Mouse (Mus musculus): Measurements from ENCODE around the gene Treh. TPM values are rescaled to one million over a fixed set of nuclear protein-coding genes. Genes with fewer than 3 reads are reported as not detected.
A peak's percentile ranks its signal among the peaks of the same experiment; 100 is the strongest.

The Treh gene
- total RNA-seq, 2 experiments from 2014 or later, result 0.16 TPM; not detected in 1

DNA sequence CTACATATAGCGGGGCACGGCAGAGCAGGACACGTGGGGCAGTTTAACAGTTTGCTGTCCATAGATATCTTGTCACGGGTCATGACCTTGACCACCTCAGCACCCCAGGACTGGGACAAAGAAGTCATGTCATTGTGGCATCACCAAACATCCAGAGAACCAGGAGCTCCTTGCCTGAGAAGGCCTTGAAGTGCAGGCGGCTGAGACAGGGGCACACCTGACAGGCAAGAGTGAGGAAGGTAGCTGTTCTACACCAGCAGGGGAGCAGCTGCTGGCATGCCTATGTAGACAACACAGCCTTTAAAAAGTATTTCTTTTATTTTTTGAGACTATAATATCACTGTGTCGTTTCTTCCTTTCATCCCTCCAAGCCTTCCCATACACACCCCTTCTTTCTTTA, 26.7 kb upstream of the Treh start:
- Histone ChIP-seq H3K27ac (no peak overlapping the region), H3K4me3 (no peak overlapping the region)
- TF ChIP-seq CTCF (IDR thresholded peaks at IDR 0.05), result no peak
- intact Hi-C loops (cut with DNase I), result no loop called here
- DNase-seq (ENCODE audit: extremely low spot score in 1 of 2, low spot score in 2 of 2), result no peak

DNA sequence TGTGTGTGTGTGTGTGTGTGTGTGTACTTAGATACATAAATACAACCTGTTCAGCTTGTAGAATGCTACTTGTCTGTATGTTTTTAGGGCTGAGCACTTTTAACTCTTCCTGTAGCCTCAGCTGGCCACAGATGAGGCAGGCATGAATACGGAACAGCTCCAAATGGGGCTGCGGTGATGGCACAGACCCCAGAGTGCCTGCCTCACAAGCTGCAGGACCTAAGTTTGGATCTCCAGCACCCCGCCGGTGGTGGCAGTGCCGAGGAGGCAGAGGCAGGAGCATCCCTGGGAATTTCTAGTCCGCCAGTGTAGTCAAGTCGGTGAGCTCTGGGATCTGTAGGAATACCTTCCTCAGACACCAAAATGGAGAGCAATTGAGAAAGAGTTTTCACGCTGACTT, 26.0 kb upstream of the Treh start:
- Histone ChIP-seq H3K4me3 (no peak overlapping the region), H3K27ac (no peak overlapping the region)
- DNase-seq (ENCODE audit: extremely low spot score in 1 of 2, low spot score in 2 of 2), result no peak
- no peak for TF ChIP-seq CTCF (IDR thresholded peaks at IDR 0.05)
- intact Hi-C loops (cut with DNase I), result no loop called here

DNA sequence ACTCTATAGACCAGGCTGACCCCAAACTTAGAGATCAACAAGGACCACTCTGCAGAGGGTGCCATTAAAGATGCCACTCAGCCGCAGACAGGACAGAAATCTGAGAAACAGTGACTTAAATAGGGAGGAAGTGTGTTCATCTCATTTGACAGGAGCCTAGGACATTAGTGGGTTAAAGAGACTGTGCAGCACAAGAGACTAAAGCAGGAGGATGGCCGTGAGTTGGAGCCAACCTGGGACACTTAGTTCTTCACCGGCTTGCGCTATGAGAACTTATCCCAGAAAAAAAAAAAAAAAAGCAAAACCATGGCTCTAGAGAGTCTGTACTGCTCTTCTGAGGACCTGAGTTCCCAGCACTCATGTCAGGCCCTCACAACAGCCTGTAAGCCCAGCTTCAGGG, 25.4 kb upstream of the Treh start:
- intact Hi-C loops (cut with DNase I), result no loop called here
- Histone ChIP-seq H3K4me3 (no peak overlapping the region), H3K27ac (no peak overlapping the region)
- no peak for TF ChIP-seq CTCF (IDR thresholded peaks at IDR 0.05)
- no peak for DNase-seq (ENCODE audit: extremely low spot score in 1 of 2, low spot score in 2 of 2)

DNA sequence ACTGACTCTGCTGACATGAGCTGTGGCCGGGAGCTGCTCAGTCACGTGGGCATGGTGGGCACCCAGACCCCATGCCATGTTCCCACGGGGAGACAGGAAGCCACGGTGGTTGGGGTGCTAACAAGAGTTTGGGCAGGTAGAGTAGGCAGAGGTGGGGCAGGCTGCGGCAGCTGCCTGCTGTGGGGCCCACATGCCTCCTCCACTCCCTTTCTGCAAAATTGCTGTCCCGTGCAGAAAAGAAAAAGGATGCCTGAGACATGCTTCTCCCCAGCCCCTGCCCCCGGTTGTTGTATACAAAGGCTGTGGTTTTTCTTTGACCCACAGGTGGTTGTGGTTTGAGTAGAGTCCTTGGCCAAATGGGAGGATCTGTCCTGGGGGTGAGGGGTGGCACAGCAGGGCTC, 24.2 kb upstream of the Treh start:
- Histone ChIP-seq H3K27ac (no peak overlapping the region), H3K4me3 (no peak overlapping the region)
- TF ChIP-seq CTCF (IDR thresholded peaks at IDR 0.05), result no peak
- DNase-seq (ENCODE audit: extremely low spot score in 1 of 2, low spot score in 2 of 2), result no peak
- intact Hi-C loops (cut with DNase I), result no loop called here

DNA sequence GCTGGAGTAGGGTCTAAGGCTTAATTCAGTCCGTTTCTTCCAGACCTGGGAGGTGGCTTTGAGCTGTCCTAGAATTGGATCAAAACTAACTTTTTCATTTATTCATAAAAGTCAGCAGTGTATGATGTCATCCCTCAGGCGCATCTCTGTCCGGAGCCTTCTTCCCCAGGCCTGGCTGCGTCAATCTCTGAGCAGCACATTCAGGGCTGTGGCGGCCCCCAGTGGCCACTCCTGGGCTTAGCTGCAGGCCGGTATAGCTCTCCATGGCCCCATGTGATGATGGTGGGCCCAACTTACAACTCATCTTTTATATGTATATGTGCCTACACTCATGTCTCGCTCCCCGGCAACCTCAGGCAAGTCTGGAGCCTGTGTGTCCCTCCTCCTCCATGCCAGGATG, 21.0 kb upstream of the Treh start:
- Histone ChIP-seq H3K4me3 (no peak overlapping the region), H3K27ac (no peak overlapping the region)
- peak; percentile 87 for TF ChIP-seq CTCF (IDR thresholded peaks at IDR 0.05)
- DNase-seq (ENCODE audit: extremely low spot score in 1 of 2, low spot score in 2 of 2), result peak; percentile 65 to 68
- intact Hi-C loops (cut with DNase I), result loop anchor here (1.0 to 5.0 kb wide), 2 partner anchors 150 to 198 kb away; partner anchors contain the start of gene Upk2

DNA sequence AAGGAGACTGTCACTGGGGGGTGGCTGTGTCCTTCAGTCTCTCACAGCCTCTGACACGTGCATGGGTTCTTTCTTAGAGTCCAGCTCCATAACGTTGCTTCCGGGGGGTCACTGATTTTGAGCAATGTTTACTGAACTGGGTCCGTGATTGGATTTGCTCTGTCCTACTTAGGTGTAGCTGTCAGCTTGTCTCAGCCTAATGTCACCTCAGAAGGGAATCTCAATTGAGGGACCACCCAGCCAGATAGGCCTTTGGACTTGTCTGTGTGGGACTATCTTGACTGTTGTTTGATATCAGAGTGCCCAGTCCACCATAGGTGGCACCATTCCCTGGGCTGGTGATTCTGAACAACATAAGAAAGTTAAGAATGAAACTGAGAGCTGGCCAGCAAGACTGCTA, 19.1 kb upstream of the Treh start:
- no peak for DNase-seq (ENCODE audit: extremely low spot score in 1 of 2, low spot score in 2 of 2)
- intact Hi-C loops (cut with DNase I), result loop anchor here (5.0 kb wide), 1 partner anchor 152 kb away; no protein-coding TSS in a partner anchor
- no peak for TF ChIP-seq CTCF (IDR thresholded peaks at IDR 0.05)
- H3K27ac ChIP-seq, result no peak overlapping the region
- H3K4me3 ChIP-seq, result no peak overlapping the region

DNA sequence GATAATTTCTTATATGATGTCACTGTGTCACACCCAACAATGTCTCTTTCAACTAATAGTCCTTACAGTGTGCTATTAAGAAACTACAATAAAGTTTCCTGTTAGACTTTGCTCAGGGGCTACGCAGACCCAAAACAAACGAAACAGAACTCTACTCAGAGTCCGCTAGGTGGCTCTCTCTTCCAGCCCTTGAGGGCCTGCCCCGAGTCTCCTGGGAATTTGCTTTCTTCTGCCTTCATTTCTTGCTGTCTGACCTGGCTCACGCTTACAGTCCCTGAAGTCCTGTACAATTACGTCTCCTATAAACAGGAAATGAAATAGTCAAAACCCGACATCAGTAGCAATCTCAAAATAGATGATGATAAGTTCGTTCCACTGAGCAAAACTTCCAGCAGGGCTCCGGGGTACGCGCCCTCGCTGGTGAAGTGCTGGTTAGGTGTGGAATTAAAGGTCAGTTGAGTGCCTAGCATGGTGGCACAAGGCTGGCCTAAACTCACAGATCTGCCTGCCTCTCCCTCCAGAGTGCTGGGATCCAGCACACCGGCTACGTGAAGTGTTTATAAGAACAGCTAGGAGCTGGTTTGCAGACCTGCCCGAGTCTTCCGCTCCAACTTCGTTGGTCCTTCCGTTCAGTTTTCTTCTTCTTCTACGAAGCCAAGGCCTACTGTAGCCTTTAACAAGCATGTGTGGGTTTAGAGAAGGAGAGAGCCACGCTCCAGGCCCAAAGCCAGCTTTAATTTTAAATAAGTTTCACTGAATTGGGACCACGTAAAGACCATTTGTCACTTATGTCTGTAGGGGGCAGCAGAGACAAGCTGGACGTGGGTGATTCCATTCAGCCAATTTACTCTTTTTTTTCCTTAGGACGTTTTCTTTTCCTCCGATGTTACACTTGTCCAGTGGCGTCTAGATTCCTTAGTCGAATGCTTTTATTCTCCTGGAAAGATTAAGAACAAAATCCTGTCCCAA, 17.7 kb upstream of the Treh start:
- intact Hi-C loops (cut with DNase I), result loop anchor here (1.0 kb wide), 2 partner anchors 30 to 79 kb away; no protein-coding TSS in a partner anchor
- DNase-seq (ENCODE audit: extremely low spot score in 1 of 2, low spot score in 2 of 2), result peak; percentile 48 to 50
- H3K4me3 ChIP-seq, result peak overlapping the region; percentile 39
- peak; percentile 81 for TF ChIP-seq CTCF (IDR thresholded peaks at IDR 0.05)
- H3K27ac ChIP-seq, result no peak overlapping the region

DNA sequence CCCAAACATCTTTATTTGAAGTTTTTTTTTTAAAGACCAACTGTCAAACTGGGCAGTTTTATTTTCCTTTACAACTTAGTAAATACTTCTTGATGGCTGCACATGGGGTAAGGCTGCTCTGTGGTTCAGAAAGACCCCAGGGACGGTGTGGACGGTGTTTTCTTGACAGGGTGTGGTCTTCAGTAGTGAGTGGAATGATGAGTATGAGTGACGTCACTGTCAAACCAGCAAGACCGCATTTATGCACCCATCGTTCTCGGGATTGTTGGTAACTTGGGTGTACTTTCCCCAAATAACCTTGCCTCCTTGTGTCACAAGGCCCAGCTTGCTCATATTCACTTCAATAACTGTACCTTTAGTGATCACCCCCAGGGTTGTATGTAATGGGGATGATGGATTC, 9.3 kb upstream of the Treh start:
- Histone ChIP-seq H3K27ac (no peak overlapping the region), H3K4me3 (no peak overlapping the region)
- no peak for TF ChIP-seq CTCF (IDR thresholded peaks at IDR 0.05)
- intact Hi-C loops (cut with DNase I), result no loop called here
- DNase-seq (ENCODE audit: extremely low spot score in 1 of 2, low spot score in 2 of 2), result no peak

DNA sequence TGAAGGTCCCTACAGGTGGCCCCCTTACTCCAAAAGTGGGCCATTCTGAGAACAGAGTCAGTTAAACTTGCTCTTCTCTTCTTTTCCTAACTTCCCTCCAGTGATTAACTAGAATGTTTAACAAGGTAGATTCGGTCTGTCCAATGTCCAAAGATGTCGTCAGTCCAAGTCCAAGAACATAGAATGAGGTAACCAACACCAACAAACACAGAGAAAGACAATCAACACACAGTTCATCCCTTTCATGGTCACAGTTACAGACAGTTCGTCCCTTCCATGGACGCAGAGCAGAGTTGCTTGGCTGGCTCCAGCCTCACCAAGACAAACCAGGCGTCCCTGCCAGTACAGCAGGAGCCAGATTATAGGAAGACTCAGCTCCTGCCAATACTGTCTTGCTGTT, 1.6 kb upstream of the Treh start:
- intact Hi-C loops (cut with DNase I), result no loop called here
- DNase-seq (ENCODE audit: extremely low spot score in 1 of 2, low spot score in 2 of 2), result no peak
- H3K4me3 ChIP-seq, result no peak overlapping the region
- no peak overlapping the region for H3K27ac ChIP-seq
- TF ChIP-seq CTCF (IDR thresholded peaks at IDR 0.05), result no peak

DNA sequence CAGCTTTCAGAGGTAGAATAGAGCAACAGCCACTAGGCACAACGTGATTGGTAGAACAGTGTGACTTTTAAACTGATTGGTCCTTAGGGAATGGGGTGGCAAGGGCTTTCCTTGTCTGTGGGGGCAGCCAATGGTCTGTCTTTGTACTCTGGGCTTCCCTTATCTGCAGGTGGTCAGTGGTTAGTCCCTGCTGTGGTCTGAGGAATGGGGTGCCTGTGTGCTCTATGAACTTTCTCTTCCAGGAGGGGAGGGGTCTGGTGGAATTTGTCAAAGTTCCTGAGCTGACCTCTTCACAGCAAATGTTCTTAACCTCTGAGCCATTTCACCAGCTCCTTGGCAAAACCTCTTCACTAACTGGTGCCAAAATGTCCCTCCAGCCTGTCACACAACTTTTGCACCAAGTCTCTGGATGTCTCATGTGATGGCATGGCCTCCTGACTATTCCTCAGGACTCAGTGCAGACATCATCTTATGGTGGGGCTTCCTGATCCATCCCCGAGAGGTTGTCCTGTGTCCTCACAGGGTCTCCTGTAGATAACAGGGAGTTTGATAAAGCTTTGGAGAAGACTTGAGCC, 655 bp upstream of the Treh start:
- Histone ChIP-seq H3K4me3 (no peak overlapping the region), H3K27ac (no peak overlapping the region)
- no peak for DNase-seq (ENCODE audit: extremely low spot score in 1 of 2, low spot score in 2 of 2)
- intact Hi-C loops (cut with DNase I), result no loop called here
- no peak for TF ChIP-seq CTCF (IDR thresholded peaks at IDR 0.05)

DNA sequence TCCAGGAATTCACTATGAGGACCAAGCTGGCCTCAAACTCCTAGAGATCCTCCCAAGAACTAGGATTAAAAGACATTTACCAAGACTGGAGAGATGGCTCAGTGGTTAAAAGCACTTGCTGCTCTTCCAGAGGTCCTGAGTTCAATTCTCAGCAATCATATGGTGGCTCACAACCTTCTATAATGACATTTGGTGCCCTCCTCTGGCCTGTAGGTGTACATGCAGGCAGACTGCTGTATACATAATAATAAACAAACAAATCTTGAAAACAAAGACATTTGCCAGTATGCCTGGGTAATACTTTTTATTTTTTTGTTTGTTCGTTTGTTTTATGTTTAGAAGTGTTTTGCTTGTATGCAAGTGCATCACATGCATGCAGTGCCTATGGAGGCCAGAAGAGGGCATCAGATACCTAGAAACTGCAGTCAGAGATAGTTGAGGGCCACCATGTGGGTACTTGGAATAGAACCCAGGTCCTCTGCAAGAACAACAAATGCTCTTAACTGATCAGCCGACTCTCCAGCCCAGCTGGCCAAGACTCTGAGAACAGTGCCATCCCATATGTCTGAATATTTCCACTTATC, 5.3 kb downstream of the Treh start:
- intact Hi-C loops (cut with DNase I), result no loop called here
- Histone ChIP-seq H3K4me3 (no peak overlapping the region), H3K27ac (no peak overlapping the region)
- DNase-seq (ENCODE audit: extremely low spot score in 1 of 2, low spot score in 2 of 2), result no peak
- TF ChIP-seq CTCF (IDR thresholded peaks at IDR 0.05), result peak; percentile 28

DNA sequence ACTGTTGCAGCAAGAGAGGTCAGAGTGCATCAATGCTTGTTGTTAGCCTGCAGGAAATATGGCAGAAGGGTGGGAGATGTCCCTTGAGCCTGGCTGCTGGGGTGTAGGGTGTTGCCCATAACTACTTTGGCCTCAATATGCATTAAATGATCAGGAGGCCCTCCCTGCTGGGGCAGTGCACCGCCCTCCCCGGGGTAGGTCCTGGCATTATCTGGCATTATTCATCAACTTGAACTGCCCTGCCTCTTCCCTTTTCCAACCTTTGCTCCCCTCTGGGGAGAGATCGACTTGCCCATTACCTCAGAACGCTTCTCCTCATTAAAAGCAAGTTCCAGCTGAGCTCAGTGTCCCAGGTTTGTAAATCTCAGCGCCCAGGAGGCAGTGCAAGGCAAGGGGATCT, 6.5 kb downstream of the Treh start:
- Histone ChIP-seq H3K27ac (no peak overlapping the region), H3K4me3 (no peak overlapping the region)
- TF ChIP-seq CTCF (IDR thresholded peaks at IDR 0.05), result no peak
- DNase-seq (ENCODE audit: extremely low spot score in 1 of 2, low spot score in 2 of 2), result no peak
- intact Hi-C loops (cut with DNase I), result no loop called here

Data from left cerebral cortex, adult 2 months (tissue).